Mouse (Mus musculus) cerebellum, postnatal 36 days (tissue): ENCODE results near the gene Nxnl1.
A peak's percentile ranks its signal among the peaks of the same experiment; 100 is the strongest.

Experiments
- DNase-seq, 2 experiments: peaks; one replicate each; pipeline ENCODE4 v3.0.0; 2021 to 2022; ENCODE audit warnings: mixed read lengths in 2 of 2

The Nxnl1 gene

GRCm38 (mm10) chr8:71580201-71580600 lies 13.8 kb upstream of the Nxnl1 start:
- no peak for DNase-seq

- DNase-seq = no peak
These were observed 13.1 kb upstream of the Nxnl1 start for GRCm38 (mm10) chr8:71579476-71579875.

GRCm38 (mm10) chr8:71579009-71579408 lies 12.6 kb upstream of the Nxnl1 start:
- DNase-seq = no peak

GRCm38 (mm10) chr8:71577856-71578387 lies 11.5 kb upstream of the Nxnl1 start:
- peak in 1 of 2 experiments; percentile 26 for DNase-seq

- DNase-seq = no peak
These were observed 8.6 kb upstream of the Nxnl1 start for GRCm38 (mm10) chr8:71575020-71575419.

GRCm38 (mm10) chr8:71574426-71574825 lies 8.0 kb upstream of the Nxnl1 start:
- DNase-seq = peak in 1 of 2 experiments; percentile 13

GRCm38 (mm10) chr8:71572847-71573633 lies 6.6 kb upstream of the Nxnl1 start:
- peak; percentile 59 to 68 for DNase-seq

GRCm38 (mm10) chr8:71572077-71572476 lies 5.7 kb upstream of the Nxnl1 start:
- peak; percentile 36 for DNase-seq

GRCm38 (mm10) chr8:71570291-71570954 lies 4.0 kb upstream of the Nxnl1 start:
- peak; percentile 97 to 98 for DNase-seq

GRCm38 (mm10) chr8:71569366-71570290 lies 3.2 kb upstream of the Nxnl1 start:
- DNase-seq = peak; percentile 92 to 93

GRCm38 (mm10) chr8:71568941-71569340 lies 2.5 kb upstream of the Nxnl1 start:
- peak in 1 of 2 experiments; percentile 15 for DNase-seq

GRCm38 (mm10) chr8:71568387-71568937 lies 2.1 kb upstream of the Nxnl1 start, which contains the start of gene Slc27a1:
Gene Slc27a1, plus strand, starts transcription at chr8:71568882.
- DNase-seq = peak; percentile 49 to 58

- DNase-seq = no peak
These were observed 1.2 kb upstream of the Nxnl1 start for GRCm38 (mm10) chr8:71567587-71567986.

GRCm38 (mm10) chr8:71563992-71564391 lies 2.4 kb downstream of the Nxnl1 start:
- DNase-seq = no peak

GRCm38 (mm10) chr8:71562751-71563150 lies 3.6 kb downstream of the Nxnl1 start:
- DNase-seq = peak; percentile 78 to 83

- DNase-seq = peak; percentile 66
These were observed 5.0 kb downstream of the Nxnl1 start for GRCm38 (mm10) chr8:71561401-71561800.

- DNase-seq = no peak
These were observed 5.6 kb downstream of the Nxnl1 start for GRCm38 (mm10) chr8:71560765-71561164.

GRCm38 (mm10) chr8:71560071-71560470 lies 6.3 kb downstream of the Nxnl1 start:
- DNase-seq = no peak

GRCm38 (mm10) chr8:71558958-71559690 lies 7.3 kb downstream of the Nxnl1 start:
- DNase-seq = no peak

GRCm38 (mm10) chr8:71558071-71558957 lies 8.1 kb downstream of the Nxnl1 start, which contains the start of gene Tmem221:
Gene Tmem221, minus strand, starts transcription at chr8:71558871.
- no peak for DNase-seq
